Mouse (Mus musculus): ENCODE data around the gene Nexn.
"Not testable (repeated sequence)": the region's sequence is repeated elsewhere in the genome, so short reads cannot be mapped to it uniquely, and the experiment has no call there.

The Nexn gene

DNA sequence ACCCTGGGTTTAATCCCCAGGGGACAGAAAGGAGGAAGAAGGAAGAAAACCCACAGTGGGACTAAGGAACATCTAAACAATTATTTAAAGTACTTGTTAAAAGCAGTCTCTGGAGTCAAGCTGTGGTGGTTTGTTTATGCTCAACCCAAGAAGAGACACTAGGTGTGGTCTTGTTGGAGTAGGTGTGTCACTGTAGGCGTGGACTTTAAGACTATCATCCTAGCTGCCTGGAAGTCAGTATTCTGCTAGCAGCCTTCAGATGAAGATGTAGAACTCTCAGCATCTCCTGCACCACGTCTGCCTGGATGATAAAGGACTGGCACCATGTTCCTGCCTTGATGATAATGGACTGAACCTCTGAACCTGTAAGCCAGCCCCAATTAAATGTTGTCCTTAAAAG lies 68.9 kb downstream of the Nexn start:
- DNase-seq (ENCODE audit: low read depth, low spot score), result not testable (repeated sequence)

DNA sequence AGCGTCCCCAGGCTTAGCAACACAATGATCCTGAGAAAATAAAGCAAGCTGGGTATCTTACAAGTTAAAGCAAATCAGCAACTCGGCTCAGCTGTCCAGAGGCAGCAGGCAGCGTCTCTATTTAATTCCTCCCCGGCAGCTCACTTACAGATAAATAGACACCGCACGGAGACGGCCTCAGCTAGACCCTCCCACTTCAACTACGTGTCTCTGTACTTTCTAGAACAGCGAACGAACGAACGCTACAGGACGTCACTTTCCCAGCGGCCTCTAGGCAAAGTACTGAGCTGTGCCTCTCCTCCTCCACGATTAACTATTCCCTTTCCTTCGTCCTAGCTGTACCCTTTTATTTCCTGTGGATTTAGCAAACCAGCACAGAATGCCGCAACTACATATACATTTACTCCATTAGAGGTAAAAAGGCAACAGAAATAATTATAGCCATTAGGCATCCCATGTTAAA lies 72.5 kb downstream of the Nexn start:
- peak; percentile 55 for DNase-seq (ENCODE audit: low read depth, low spot score)

DNA sequence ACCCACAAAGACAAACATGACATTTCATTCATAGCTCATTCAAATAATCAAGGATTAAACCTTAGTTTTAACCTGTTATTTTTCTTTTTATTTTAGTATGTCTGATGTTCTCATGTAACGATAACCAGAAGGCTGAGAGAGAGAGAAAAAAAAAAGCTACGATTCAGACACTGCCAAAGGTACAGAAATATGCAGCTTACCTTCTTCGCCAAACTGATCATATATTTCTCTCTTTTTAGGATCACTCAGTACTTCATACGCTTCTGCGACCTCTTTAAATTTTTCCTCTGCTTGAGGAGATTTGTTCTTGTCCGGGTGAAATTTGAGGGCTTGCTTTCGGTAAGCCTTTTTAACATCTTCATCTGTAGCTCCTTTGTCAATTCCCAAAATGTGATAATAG lies 73.0 kb downstream of the Nexn start:
- DNase-seq (ENCODE audit: low read depth, low spot score), result no peak

DNA sequence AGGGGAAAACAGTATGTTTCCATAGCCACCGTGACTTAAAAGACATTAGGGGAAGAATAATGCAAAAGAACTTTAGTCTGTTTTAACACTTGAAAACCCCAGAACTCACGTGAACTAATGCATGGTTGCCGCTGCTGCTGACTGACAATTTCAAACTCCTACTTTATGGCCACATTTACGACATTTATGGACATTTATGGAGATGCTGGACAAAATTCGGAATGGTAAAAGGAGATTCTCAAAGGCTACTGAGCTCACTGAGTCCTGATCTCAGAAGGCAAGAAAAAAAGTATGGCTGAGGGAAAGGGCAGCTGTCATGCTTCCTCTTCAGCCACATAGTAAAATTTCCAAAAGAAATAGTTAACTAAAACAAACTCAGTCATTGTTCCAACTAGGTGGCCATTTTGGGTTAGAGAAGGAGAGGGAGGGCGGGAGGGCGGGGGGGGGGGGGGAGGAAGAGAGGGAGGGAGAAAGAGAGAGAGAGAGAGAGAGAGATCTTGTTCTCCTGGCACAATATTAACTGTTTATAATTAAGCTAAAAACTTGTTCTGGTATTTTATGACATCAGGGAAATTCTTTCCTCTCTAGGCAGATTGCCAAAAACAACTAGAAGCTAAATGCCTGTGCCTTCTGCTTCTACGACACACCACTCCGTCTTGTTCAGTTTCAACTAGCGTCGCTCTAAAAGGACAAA lies 73.8 kb downstream of the Nexn start:
- DNase-seq (ENCODE audit: low read depth, low spot score), result no peak

- no peak for DNase-seq (ENCODE audit: low read depth, low spot score)
Observed at GRCm38 (mm10) chr3:152191791-152192237, 74.3 kb downstream of the Nexn start.

GRCm38 (mm10) chr3:152190679-152191477 lies 75.3 kb downstream of the Nexn start:
- no peak for DNase-seq (ENCODE audit: low read depth, low spot score)

- DNase-seq (ENCODE audit: low read depth, low spot score), result no peak
Observed at GRCm38 (mm10) chr3:152189306-152189705, 76.8 kb downstream of the Nexn start.

Data from WW6 (cell line).